Mouse (Mus musculus): ENCODE measurements around the gene Mast2.

DNA sequence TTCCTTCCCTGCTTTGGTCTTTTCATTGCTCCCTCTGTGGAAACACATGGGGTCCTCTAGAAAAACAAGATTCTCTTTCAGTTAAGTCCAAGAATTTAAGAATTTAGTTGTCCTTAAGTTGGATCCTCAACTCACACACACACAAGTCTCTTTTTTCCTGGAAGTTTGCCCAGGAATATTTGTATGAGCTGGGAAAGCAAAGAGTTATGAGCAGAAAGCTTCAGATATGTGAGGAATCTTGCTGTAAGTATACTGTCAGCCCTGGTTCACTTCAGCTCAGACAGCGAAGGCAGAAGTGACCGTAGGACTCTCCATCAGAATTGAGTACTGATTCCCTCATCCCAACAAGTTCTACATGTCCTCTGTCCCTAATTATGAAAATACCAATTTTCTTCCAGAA is 27.9 kb upstream of the Mast2 start:
- TF ChIP-seq CTCF (IDR thresholded peaks at IDR 0.05; ENCODE audit: low read depth, low read length) (no peak), EP300 (IDR thresholded peaks at IDR 0.05; ENCODE audit: insufficient read depth, low read depth, low read length) (no peak)
